Mouse (Mus musculus) megakaryocyte-erythroid progenitor cell, adult 5 weeks (primary cell): Measurements from ENCODE around the gene Ppl. TPM values are rescaled to one million over a fixed set of nuclear protein-coding genes. Genes with fewer than 3 reads are reported as not detected.

Experiments
- polyA plus RNA-seq: library from polyadenylated mRNA; stranded (reverse); fragments of >175 nt; gene quantifications from 2 replicates; pipeline ENCODE4 v1.2.3, GENCODE M21; 2012

Gene Ppl
- 0.02 TPM in 1 of 2 replicates, not detected in the other for polyA plus RNA-seq

DNA sequence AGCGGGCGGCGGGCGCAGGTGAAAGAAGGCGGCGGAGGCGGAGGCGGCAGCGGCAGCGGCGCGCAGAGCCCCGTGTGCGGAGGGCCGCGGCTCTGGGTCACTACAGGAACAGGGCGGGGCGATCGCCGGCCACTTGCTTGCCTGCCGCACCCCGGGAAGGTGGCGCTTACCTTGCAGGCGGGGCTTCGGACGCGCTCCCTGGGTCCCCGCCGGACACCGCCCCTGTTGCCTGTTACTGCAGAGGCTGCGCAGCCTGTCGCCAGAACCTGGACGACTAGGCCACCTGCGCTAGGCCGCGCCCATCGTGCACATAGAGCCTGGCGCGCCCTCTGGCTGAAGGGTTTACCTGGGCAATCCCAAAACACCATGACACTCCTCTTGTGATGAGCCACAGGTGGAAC lies at the start of gene Ppl:
TSS of gene Ppl (minus strand) at position 21 of the 401 bp plus-strand sequence.

DNA sequence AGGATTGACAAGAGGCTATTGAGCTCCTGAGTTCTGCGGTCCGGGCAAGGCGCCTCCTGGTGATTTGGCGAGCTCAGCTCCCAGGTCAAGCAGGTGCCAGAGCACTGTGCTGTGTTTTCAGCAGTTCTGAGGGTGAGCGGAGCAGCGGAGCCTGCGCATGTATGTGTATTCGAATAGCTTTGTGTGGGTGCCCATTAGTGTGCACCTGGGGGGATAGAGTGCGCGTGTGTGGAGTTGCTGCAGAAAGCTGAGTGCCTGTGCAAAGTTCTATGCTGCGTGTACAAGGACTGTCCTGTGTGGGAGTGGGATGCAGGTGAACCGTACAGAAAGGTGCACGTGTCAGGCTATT lies 14.8 kb upstream of the Ppl start, which contains the start of gene Sec14l5:
TSS of gene Sec14l5 (plus strand) at position 73 of the 349 bp plus-strand sequence.

GRCm38 (mm10) chr16:5049774-5050234 lies 82.4 kb downstream of the Ppl start, which contains the start of the genes Glyr1 and Ubn1:
Gene Glyr1, minus strand, starts transcription at chr16:5049863.
Gene Ubn1, plus strand, starts transcription at chr16:5050057.

Other genes with a start within 250 kb of the Ppl start
- gene Mgrn1, start 246.2 kb downstream of the Ppl start, polyA plus RNA-seq = 26.9 and 28.9 TPM in 2 replicates
- 38.9 and 41.7 TPM in 2 replicates for gene Nudt16l1, start 193.7 kb downstream of the Ppl start, polyA plus RNA-seq
- 35.1 and 47.1 TPM in 2 replicates for gene Anks3, start 168.2 kb downstream of the Ppl start, polyA plus RNA-seq
- gene Sept12, start 134.6 kb downstream of the Ppl start, polyA plus RNA-seq = 0.03 TPM in 1 of 2 replicates, not detected in the other
- not detected in 2 replicates for gene Smim22, start 125.1 kb downstream of the Ppl start, polyA plus RNA-seq
- 111 and 130 TPM in 2 replicates for gene Rogdi, start 118.9 kb downstream of the Ppl start, polyA plus RNA-seq
- gene Glyr1, start 82.6 kb downstream of the Ppl start, polyA plus RNA-seq = 23.6 and 25.3 TPM in 2 replicates
- 20.0 and 22.6 TPM in 2 replicates for gene Ubn1, start 82.4 kb downstream of the Ppl start, polyA plus RNA-seq
- not detected in 2 replicates for gene Sec14l5, start 14.7 kb upstream of the Ppl start, polyA plus RNA-seq
- 54.6 and 72.0 TPM in 2 replicates for gene Nagpa, start 71.6 kb upstream of the Ppl start, polyA plus RNA-seq
- gene AU021092, start 89.9 kb upstream of the Ppl start, polyA plus RNA-seq = not detected in 2 replicates
- 13.6 and 14.8 TPM in 2 replicates for gene Alg1, start 101.2 kb upstream of the Ppl start, polyA plus RNA-seq
- 3.7 and 3.8 TPM in 2 replicates for gene Eef2kmt, start 123.6 kb upstream of the Ppl start, polyA plus RNA-seq